Mouse (Mus musculus) 416B (cell line): ENCODE measurements at regions not wholly inside any gene's neighbourhood (a gene's known extent, or its start where the extent isn't known, plus 50 kb on each side); places are given as distances from the start of the nearest gene placed in this dataset.
"Not testable (repeated sequence)": the region's sequence is repeated elsewhere in the genome, so short reads cannot be mapped to it uniquely, and the experiment has no call there.

ENCODE experiments used
- DNase-seq: peaks from one replicate; pipeline ENCODE4 v3.0.0; 2011; ENCODE audit warnings: low read depth

- DNase-seq: peak; percentile 51
Measured at GRCm38 (mm10) chr2:48315306-48315705, 498.6 kb upstream of the Acvr2a start.

GRCm38 (mm10) chr2:48316180-48316889, 497.6 kb upstream of the Acvr2a start:
- DNase-seq: no peak

GRCm38 (mm10) chr2:48317821-48318220, 496.1 kb upstream of the Acvr2a start:
- no peak for DNase-seq

DNA sequence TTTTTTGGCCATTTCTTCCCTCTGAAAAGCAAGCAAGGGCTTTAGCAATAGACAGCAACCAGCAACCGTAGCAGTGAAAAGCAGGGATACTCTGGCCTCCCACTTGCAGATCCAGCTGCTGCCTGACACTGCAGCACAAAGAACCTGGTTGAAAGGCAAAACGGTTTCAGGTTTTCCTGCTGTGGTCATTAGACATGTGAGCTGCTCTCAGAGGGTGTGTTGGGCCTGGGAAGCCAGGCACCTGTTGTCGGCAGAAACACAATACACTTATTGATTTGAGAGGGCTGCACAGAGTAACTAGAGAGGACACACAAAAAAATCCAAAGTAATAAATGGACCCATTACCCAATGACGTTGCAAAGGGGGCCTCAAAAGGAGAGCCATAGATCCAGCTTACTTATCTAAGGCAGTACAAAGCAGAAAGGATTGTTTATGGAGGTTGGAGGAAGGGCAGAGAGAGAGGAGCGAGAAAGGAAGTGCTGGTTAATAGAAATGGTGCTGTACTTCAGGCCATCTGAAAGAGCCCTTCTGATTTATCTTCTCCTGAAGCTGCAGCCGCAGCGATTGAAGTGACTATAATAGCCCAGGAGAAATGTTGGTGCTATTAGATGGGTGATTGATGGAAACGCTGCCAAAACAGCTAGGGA, 495.4 kb upstream of the Acvr2a start:
- no peak for DNase-seq

DNA sequence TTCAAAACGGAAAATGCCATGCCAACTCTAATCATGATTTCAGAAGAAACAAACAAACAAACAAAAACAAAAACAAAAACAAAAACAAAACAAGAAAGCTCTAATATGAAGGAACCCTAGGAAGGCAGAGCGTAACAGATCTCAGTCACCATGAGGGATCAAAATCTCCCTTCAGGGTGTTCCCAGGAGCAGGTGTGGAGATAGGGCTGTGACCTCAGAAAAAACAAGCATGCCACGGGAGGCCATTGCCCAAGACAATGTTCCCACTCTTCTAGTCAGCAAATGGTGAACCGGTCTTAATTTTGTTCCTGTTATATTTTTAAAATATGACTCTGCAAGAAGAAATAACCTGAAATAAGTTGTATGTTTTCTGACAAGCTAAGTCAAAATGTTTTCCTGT, 492.4 kb upstream of the Acvr2a start:
- DNase-seq: no peak

- peak; percentile 9 for DNase-seq
Measured at GRCm38 (mm10) chr2:48322278-48322677, 491.6 kb upstream of the Acvr2a start.

- DNase-seq: peak; percentile 79
Measured at GRCm38 (mm10) chr2:48328204-48328603, 485.7 kb upstream of the Acvr2a start.

DNA sequence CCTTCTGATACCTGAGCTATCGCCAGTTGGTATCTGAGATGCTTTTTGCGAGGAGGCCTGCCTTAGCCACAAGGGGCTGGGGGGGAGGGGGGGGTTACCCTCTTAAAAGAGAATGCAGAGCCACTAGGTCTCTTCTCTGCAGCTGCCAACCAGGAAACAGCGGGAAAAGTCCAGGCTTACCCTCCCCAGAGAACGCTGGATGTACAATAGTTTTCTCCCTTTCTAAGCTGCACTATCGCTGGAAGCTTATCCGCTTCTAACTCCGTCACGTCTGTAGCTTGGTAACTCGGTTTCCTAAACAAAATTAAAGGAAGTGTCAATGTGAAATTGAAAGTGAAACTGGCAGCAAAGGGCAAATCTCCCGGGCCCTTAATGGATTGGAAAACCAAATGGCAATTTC, 481.1 kb upstream of the Acvr2a start:
- DNase-seq: peak; percentile 64

DNA sequence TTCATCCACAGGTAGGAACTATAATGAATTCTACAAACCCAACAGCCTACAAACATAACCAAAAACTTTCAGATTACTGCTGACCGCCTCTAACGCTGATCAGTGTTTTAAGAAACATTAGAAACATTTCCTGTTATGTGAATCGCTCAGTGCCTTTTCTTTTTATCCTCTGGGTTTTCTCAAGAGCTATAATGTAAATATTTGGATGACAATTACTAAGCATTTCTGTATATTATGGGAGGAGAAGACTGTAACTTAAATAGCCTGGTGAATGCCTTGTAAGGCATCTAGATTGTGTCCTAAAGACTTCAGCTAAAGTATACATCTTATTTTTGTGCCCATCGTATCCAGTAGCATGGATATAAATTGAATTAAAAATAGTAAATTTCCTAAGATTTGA, 465.9 kb upstream of the Acvr2a start:
- DNase-seq: no peak

- peak; percentile 22 for DNase-seq
Measured at GRCm38 (mm10) chr2:48349794-48350193, 464.1 kb upstream of the Acvr2a start.

GRCm38 (mm10) chr2:48350206-48350605, 463.7 kb upstream of the Acvr2a start:
- peak; percentile 22 for DNase-seq

DNA sequence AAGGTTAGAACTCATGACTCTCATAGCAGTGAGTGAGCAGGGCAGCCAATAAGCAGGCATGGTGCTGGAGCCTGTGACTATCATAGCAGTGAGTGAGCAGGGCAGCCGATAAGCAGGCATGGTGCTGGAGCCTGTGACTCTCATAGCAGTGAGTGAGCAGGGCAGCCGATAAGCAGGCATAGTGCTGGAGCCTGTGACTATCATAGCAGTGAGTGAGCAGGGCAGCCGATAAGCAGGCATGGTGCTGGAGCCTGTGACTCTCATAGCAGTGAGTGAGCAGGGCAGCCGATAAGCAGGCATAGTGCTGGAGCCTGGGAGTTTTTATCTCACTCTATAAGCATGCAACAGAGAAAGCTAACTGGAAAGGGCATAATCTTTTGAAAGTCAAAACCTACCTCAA, 442.3 kb upstream of the Acvr2a start:
- not testable (repeated sequence) for DNase-seq

GRCm38 (mm10) chr2:48373086-48373485, 440.8 kb upstream of the Acvr2a start:
- no peak for DNase-seq

DNA sequence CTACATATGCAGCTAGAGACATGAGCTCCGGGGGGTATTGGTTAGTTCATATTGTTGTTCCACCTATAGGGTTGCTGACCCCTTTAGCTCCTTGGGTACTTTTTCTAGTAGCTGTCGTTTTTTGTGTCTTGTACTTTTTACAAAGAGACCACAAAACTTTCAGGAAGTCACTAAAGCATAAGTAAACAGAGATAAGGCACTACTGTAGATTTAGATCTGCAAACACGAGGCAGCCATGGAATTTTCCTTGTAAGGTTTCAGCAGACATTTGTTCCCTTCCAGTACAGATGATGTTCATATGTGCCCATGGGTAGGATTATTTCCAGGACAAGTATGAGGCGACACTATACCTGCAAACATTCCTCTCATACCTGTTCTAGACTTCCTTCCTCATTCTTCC, 439.6 kb upstream of the Acvr2a start:
- peak; percentile 86 for DNase-seq

DNA sequence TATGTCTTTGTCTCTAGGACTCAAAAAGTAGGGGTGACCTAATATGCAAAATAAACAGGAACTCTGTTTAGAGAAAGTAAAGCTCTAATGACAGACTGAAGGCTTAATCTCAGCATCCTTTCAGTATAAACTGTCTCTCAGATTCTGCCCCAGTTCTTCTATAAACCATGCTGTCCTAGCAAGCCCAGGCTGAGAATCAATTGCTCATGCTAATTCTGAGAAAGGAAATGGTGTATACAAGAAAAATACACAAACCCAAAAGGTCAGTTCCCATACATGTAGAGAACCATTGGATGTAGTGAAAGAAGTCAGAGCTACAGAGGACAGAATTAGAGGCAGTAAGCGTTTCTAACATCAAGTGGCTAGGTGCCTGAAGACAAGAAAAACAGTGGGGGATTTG, 435.7 kb upstream of the Acvr2a start:
- no peak for DNase-seq

GRCm38 (mm10) chr2:48378749-48379148, 435.2 kb upstream of the Acvr2a start:
- peak; percentile 46 for DNase-seq

- no peak for DNase-seq
Measured at GRCm38 (mm10) chr2:48380140-48380539, 433.8 kb upstream of the Acvr2a start.

DNA sequence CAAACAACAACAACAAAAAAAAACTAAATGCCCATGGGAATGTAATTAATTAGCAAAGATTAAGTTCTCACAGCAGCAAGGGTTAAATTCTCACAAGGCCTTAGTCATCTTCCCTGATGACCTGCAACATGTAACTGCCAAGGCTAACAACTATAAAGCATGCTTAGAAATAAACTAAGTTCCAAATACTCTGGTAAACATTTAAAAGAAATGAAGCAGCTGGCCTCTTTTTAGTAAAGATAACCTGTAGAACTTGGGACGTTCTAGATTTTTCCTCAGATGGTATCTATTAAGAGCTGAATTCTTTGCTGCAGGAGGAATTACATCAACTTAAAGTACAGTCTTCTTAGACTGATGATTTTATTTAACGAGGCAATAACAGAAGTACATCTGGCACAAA, 433.1 kb upstream of the Acvr2a start:
- peak; percentile 12 for DNase-seq

- DNase-seq: peak; percentile 44
Measured at GRCm38 (mm10) chr2:48381481-48382075, 432.3 kb upstream of the Acvr2a start.

GRCm38 (mm10) chr2:48398504-48398903, 415.4 kb upstream of the Acvr2a start:
- DNase-seq: peak; percentile 12

- DNase-seq: no peak
Measured at GRCm38 (mm10) chr2:48399191-48399590, 414.7 kb upstream of the Acvr2a start.

GRCm38 (mm10) chr2:48402813-48403212, 411.1 kb upstream of the Acvr2a start:
- DNase-seq: no peak

DNA sequence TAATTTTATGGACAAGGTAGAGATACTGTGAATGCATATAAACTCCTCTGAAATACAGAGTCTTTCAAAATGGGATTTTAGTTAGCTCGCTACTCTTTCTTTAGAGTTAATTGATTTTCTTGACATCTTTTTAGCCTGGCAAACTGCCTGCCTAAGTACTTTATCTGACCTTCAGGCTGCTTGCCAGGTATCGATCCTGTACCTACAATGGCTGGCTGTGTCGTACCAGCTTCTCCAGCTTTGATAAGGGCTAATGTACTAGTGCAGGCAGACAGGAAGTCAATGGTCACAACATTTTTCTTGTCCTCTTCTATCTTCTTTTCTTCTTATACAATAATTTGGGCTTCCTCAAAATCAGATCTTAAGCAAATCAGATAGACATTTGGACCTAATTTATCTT, 409.4 kb upstream of the Acvr2a start:
- DNase-seq: no peak
